Mouse (Mus musculus): ENCODE measurements around the gene Dnah2.

DNA sequence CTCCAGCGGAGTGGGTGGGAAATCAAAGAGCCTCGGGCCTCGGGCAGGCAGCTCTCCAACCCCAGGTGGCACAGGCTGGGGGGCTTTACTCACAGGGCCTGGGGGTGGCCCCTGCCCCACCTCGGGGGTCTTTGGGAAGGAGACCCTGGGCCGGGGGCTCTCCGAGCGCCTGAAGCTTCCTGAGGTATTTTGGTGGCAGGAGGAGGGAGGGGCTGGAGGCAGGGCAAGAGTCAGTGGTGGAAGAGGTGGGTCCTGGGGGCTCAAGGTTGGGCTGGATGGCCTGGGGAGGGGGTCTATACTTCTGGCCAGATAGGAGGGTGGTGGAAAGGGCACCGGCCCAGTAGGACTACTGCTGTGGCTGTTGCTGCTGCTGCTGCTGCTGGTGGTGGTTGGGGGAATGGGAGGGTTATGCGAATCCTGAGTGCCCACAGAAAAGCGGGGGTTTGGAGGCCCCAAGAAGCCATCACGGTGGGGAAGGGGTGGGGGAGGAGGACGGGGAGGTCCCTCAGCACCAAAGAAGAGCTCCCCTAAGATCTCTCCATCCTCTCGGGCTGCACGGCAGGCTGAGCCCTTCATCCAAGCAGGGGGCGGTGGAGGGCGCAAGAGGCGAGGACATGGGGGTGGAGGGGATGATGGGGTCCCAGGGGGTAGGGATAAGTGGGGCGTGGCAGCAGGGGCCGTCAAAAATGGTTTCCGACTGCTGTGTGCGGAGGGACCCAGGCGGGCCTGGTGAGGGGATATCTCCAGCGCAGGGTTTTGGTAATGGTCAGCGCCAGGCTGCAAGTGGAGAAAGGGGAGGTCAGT is 143.3 kb downstream of the Dnah2 start:
- TF ChIP-seq CTCF (IDR thresholded peaks at IDR 0.05) = no peak
- no peak for TF ChIP-seq EP300 (IDR thresholded peaks at IDR 0.05)

Measured in lung, postnatal 0 days (tissue).